Mouse (Mus musculus): ENCODE data around the gene Ackr2. TPM values are rescaled to one million over a fixed set of nuclear protein-coding genes. Genes with fewer than 3 reads are reported as not detected.

Gene Ackr2
- polyA plus RNA-seq, 1 experiment from 2014 or later = 14.8 TPM

GRCm38 (mm10) chr9:121919027-121919501, 20.9 kb downstream of the Ackr2 start:
- H3K4me2 ChIP-seq (replicated peaks; ENCODE audit: low read depth, low read length) = no peak overlapping the region
- H3K9ac ChIP-seq (replicated peaks; ENCODE audit: low read depth) = no peak overlapping the region
- no peaks in the 10 kb centered on the region for H3K4me1 ChIP-seq (ENCODE audit: insufficient read depth, low read depth, low read length)
- H3K27me3 ChIP-seq (replicated peaks; ENCODE audit: insufficient read depth, low read length) = no peaks in the 10 kb centered on the region
- TF ChIP-seq CTCF (IDR thresholded peaks at IDR 0.05) = no peak
- ATAC-seq = no peak
- no peak overlapping the region for H3K27ac ChIP-seq (ENCODE audit: low read length)
- DNase-seq (ENCODE audit: low spot score) = no peak
- no peaks in the 10 kb centered on the region for H3K9me3 ChIP-seq (ENCODE audit: low read length)
- H3K4me3 ChIP-seq (ENCODE audit: low read depth, low read length) = no peak overlapping the region
- no peaks in the 10 kb centered on the region for H3K36me3 ChIP-seq (ENCODE audit: insufficient read depth, low read length)
- WGBS = 61% methylated on average over 10 of the region's 10 CpGs

GRCm38 (mm10) chr9:121923443-121923842, 25.3 kb downstream of the Ackr2 start:
- no peak overlapping the region for H3K4me3 ChIP-seq (ENCODE audit: low read depth, low read length)
- no peak for DNase-seq (ENCODE audit: low spot score)
- no peak for ATAC-seq
- WGBS = 79% methylated on average over 8 of the region's 8 CpGs
- H3K36me3 ChIP-seq (ENCODE audit: insufficient read depth, low read length) = no peaks in the 10 kb centered on the region
- H3K9ac ChIP-seq (replicated peaks; ENCODE audit: low read depth) = no peak overlapping the region
- no peaks in the 10 kb centered on the region for H3K27me3 ChIP-seq (replicated peaks; ENCODE audit: insufficient read depth, low read length)
- no peak overlapping the region for H3K27ac ChIP-seq (ENCODE audit: low read length)
- H3K9me3 ChIP-seq (ENCODE audit: low read length) = no peaks in the 10 kb centered on the region
- TF ChIP-seq CTCF (IDR thresholded peaks at IDR 0.05) (no peak), EP300 (IDR thresholded peaks at IDR 0.05) (no peak)
- no peaks in the 10 kb centered on the region for H3K4me1 ChIP-seq (ENCODE audit: insufficient read depth, low read depth, low read length)
- no peak overlapping the region for H3K4me2 ChIP-seq (replicated peaks; ENCODE audit: low read depth, low read length)

DNA sequence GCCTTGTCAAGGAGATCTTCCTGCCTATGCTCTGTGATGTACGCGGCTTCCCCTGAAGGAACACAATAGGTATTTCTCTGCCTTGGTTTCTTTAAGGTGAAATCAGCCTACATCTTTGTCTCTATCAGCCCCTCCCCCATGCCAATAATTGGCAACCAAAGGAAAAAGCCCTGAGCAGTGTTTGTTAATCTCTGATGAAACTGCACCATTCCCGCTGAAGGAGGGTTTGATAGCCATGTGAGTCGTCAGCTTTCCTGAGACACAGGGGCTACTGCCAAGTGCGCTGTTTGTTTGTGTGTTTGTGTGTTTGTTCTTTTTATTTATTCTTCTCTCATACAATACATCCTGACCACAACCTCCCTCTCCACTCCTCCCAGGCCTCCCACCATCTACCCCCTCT, 25.8 kb downstream of the Ackr2 start:
- Histone ChIP-seq H3K9me3 (ENCODE audit: low read length) (no peaks in the 10 kb centered on the region), H3K4me2 (replicated peaks; ENCODE audit: low read depth, low read length) (no peak overlapping the region), H3K9ac (replicated peaks; ENCODE audit: low read depth) (no peak overlapping the region), H3K27me3 (replicated peaks; ENCODE audit: insufficient read depth, low read length) (no peaks in the 10 kb centered on the region), H3K4me3 (ENCODE audit: low read depth, low read length) (no peak overlapping the region), H3K27ac (ENCODE audit: low read length) (no peak overlapping the region), H3K36me3 (ENCODE audit: insufficient read depth, low read length) (no peaks in the 10 kb centered on the region), H3K4me1 (ENCODE audit: insufficient read depth, low read depth, low read length) (no peaks in the 10 kb centered on the region)
- 76% methylated on average over 5 of the region's 5 CpGs for WGBS
- ATAC-seq = no peak
- no peak for DNase-seq (ENCODE audit: low spot score)
- no peak for TF ChIP-seq EP300 (IDR thresholded peaks at IDR 0.05)
- TF ChIP-seq CTCF (IDR thresholded peaks at IDR 0.05) = no peak

- no peak overlapping the region for H3K27ac ChIP-seq (ENCODE audit: low read length)
- no peaks in the 10 kb centered on the region for H3K9me3 ChIP-seq (ENCODE audit: low read length)
- DNase-seq (ENCODE audit: low spot score) (no peak), ATAC-seq (no peak)
- WGBS = 84% methylated on average over 9 of the region's 9 CpGs
- H3K36me3 ChIP-seq (ENCODE audit: insufficient read depth, low read length) = no peaks in the 10 kb centered on the region
- TF ChIP-seq EP300 (IDR thresholded peaks at IDR 0.05) = no peak
- TF ChIP-seq CTCF (IDR thresholded peaks at IDR 0.05) = no peak
- no peaks in the 10 kb centered on the region for H3K27me3 ChIP-seq (replicated peaks; ENCODE audit: insufficient read depth, low read length)
- H3K4me2 ChIP-seq (replicated peaks; ENCODE audit: low read depth, low read length) = no peak overlapping the region
- no peak overlapping the region for H3K4me3 ChIP-seq (ENCODE audit: low read depth, low read length)
- H3K9ac ChIP-seq (replicated peaks; ENCODE audit: low read depth) = no peak overlapping the region
- no peaks in the 10 kb centered on the region for H3K4me1 ChIP-seq (ENCODE audit: insufficient read depth, low read depth, low read length)
Measured at GRCm38 (mm10) chr9:121924901-121925560, 26.9 kb downstream of the Ackr2 start.

DNA sequence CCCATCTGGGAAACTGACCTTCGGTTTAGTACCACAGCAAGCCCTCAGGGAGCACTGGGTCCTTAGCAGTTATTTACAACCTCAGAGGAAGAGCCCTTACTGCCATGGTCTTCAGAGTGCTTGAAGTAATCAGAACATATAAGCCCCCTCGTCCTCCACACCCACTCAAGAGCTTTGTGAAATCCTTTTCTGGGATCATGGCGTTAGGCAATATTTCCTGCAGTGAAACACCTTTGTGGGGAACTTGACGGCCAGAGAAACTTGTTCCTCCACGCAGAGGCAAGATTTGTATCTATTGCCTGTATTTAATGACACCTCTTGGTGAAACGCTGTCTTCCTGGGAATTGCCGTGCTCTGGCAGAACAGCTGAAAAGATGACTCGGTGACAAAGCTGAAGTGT, 27.8 kb downstream of the Ackr2 start:
- ATAC-seq = no peak
- H3K27me3 ChIP-seq (replicated peaks; ENCODE audit: insufficient read depth, low read length) = no peaks in the 10 kb centered on the region

DNA sequence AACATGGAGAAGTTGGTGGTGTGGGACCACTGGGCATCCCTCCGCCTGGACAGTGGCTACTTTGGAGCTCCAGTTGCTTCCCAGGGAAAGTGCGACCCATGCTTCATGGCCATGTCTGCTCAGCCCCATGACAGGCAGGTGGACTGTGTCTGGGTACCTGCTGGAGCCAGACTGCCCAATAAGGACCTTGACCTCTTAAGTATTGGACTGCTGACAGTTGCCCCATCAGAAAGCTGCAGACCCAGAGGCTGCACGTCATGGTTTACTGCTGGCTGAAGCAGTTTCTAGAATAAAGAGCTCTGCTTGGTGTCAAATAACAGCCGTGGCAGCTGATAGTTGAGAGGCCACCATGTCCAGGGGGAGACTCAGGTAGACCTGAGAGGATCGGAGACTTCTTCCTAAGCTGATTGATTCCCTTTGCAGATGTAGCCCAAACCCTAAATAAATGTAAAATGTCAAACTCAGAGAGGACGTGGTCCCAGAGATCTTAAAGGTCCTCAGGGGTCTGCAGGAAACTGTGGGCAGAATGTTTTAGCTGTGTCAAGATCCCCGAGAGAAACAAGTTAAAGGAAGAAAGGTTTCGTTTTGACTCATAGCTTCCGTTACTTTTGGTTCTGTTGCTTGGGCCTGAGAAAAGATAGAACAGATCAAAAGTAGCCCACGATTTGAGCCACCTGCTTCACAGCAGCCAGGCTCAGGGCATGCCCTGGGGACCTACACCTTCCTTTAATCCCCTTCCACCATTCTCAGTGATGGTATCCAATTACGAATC, 28.7 kb downstream of the Ackr2 start:
- H3K27me3 ChIP-seq (replicated peaks; ENCODE audit: insufficient read depth, low read length) = no peaks in the 10 kb centered on the region
- H3K4me1 ChIP-seq (ENCODE audit: insufficient read depth, low read depth, low read length) = no peaks in the 10 kb centered on the region
- H3K4me3 ChIP-seq (ENCODE audit: low read depth, low read length) = no peak overlapping the region
- no peaks in the 10 kb centered on the region for H3K9me3 ChIP-seq (ENCODE audit: low read length)
- 44% methylated on average over 11 of the region's 11 CpGs for WGBS
- no peak overlapping the region for H3K27ac ChIP-seq (ENCODE audit: low read length)
- no peak overlapping the region for H3K4me2 ChIP-seq (replicated peaks; ENCODE audit: low read depth, low read length)
- ATAC-seq (no peak), DNase-seq (ENCODE audit: low spot score) (no peak)
- no peak overlapping the region for H3K9ac ChIP-seq (replicated peaks; ENCODE audit: low read depth)
- TF ChIP-seq CTCF (IDR thresholded peaks at IDR 0.05) (no peak), EP300 (IDR thresholded peaks at IDR 0.05) (no peak)
- no peaks in the 10 kb centered on the region for H3K36me3 ChIP-seq (ENCODE audit: insufficient read depth, low read length)

More for the DNA sequence above, 27.8 kb downstream of the Ackr2 start:
- Histone ChIP-seq H3K4me1 (ENCODE audit: insufficient read depth, low read depth, low read length) (no peaks in the 10 kb centered on the region), H3K4me2 (replicated peaks; ENCODE audit: low read depth, low read length) (no peak overlapping the region), H3K4me3 (ENCODE audit: low read depth, low read length) (no peak overlapping the region), H3K27ac (ENCODE audit: low read length) (no peak overlapping the region), H3K9me3 (ENCODE audit: low read length) (no peaks in the 10 kb centered on the region), H3K36me3 (ENCODE audit: insufficient read depth, low read length) (no peaks in the 10 kb centered on the region), H3K9ac (replicated peaks; ENCODE audit: low read depth) (no peak overlapping the region)
- no peak for DNase-seq (ENCODE audit: low spot score)
- WGBS = 37% methylated on average over 8 of the region's 8 CpGs
- no peak for TF ChIP-seq EP300 (IDR thresholded peaks at IDR 0.05)
- no peak for TF ChIP-seq CTCF (IDR thresholded peaks at IDR 0.05)
